Mouse (Mus musculus) forebrain, embryonic 14.5 days (tissue): Measurements from ENCODE around the gene Bag6. TPM values are rescaled to one million over a fixed set of nuclear protein-coding genes. Genes with fewer than 3 reads are reported as not detected.

Experiments
- ATAC-seq: fragments of 200-750 bp; cut with Nextera tagmentation; 2 replicates; pipeline ENCODE4 v1.8.0; 2017; ENCODE audit warnings: mild to moderate bottlenecking, moderate library complexity
- DNase-seq: peaks from one replicate; pipeline ENCODE4 v3.0.0-alpha.2; 2015; ENCODE audit warnings: low spot score
- H3K27ac ChIP-seq: fragments of 300-500 bp; sonication (generic); 2 replicates; pipeline ENCODE4 v1.5.1; 2014; ENCODE audit warnings: low read depth, mild to moderate bottlenecking, control low read depth, low read length, moderate library complexity
- H3K27me3 ChIP-seq: fragments of 300-500 bp; sonication (generic); replicated peaks from 2 replicates; pipeline ENCODE4 v1.6.1; 2014; ENCODE audit warnings: low read length, control low read depth, mixed read lengths; ENCODE audit not compliant: control insufficient read depth, insufficient read depth
- H3K36me3 ChIP-seq: fragments of 300-500 bp; sonication (generic); 2 replicates; pipeline ENCODE4 v1.6.1; 2014; ENCODE audit warnings: low read length, control low read depth; ENCODE audit not compliant: control insufficient read depth, insufficient read depth
- H3K4me1 ChIP-seq: fragments of 300-500 bp; sonication (generic); 2 replicates; pipeline ENCODE4 v1.6.1; 2014; ENCODE audit warnings: antibody characterized with exemption, low read length, control low read depth; ENCODE audit not compliant: control insufficient read depth, insufficient read depth
- H3K4me2 ChIP-seq: fragments of 300-500 bp; sonication (generic); 2 replicates; pipeline ENCODE4 v1.6.1; 2014; ENCODE audit warnings: mild to moderate bottlenecking, control low read depth, low read length
- H3K4me3 ChIP-seq: fragments of 300-500 bp; sonication (generic); 2 replicates; pipeline ENCODE4 v1.5.1; 2014; ENCODE audit warnings: low read depth, low read length, control low read depth
- H3K9ac ChIP-seq: fragments of 300-500 bp; sonication (generic); 2 replicates; pipeline ENCODE4 v1.6.1; 2014; ENCODE audit warnings: mild to moderate bottlenecking, low read length, control low read depth, moderate library complexity
- H3K9me3 ChIP-seq: fragments of 300-500 bp; sonication (generic); replicated peaks from 2 replicates; pipeline ENCODE4 v1.6.1; 2016; ENCODE audit warnings: low read length, control low read depth, mixed read lengths; ENCODE audit not compliant: control insufficient read depth
- WGBS: fragments of 180-500 bp; shearing (Covaris S2); extraction: QIAGEN DNeasy Blood & Tissue Kit; methylation state at CpG from one replicate; pipeline ENCODE4 v1.1.7; 2014; 5-methylcytosine and 5-hydroxymethylcytosine counted together
- polyA plus RNA-seq: library from polyadenylated mRNA; unstranded; fragments of >200 nt; fragmentation: Nextera tagmentation; extraction: Ambion mirVana; gene quantifications from 2 replicates; pipeline ENCODE4 v1.2.1, GENCODE M21; 2014

Gene Bag6
- polyA plus RNA-seq, 1 experiment from 2014 or later: 144 TPM

DNA sequence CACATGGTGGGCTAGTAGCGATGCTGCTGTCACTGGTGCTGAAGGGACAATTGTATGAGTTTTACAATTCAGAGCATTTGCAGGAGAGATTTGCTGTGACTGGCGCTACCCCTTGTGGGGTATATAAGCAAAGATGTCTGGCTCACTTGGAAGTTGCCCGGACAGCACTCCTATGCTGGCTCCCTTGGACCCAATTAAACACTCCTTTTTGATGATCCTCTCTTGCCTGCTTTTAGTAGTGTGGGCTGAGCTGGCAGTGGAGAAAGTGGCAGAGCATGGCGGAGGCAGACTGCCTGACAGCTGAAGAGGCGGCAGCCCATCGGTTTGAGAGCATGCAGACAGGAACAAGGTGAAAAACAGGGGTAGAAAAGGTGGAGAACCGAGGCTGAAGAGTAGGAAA, 32.8 kb downstream of the Bag6 start:
- H3K9me3 ChIP-seq: no peaks in the 10 kb centered on the region
- WGBS: 87% methylated on average over 7 of the region's 7 CpGs
- no peak overlapping the region for H3K4me2 ChIP-seq
- peaks cover 9% of the 10 kb centered on the region for H3K4me1 ChIP-seq
- H3K27me3 ChIP-seq: no peaks in the 10 kb centered on the region
- no peak overlapping the region for H3K27ac ChIP-seq
- no peak for DNase-seq
- no peak for ATAC-seq
- H3K36me3 ChIP-seq: no peaks in the 10 kb centered on the region
- no peak overlapping the region for H3K9ac ChIP-seq
- no peak overlapping the region for H3K4me3 ChIP-seq

DNA sequence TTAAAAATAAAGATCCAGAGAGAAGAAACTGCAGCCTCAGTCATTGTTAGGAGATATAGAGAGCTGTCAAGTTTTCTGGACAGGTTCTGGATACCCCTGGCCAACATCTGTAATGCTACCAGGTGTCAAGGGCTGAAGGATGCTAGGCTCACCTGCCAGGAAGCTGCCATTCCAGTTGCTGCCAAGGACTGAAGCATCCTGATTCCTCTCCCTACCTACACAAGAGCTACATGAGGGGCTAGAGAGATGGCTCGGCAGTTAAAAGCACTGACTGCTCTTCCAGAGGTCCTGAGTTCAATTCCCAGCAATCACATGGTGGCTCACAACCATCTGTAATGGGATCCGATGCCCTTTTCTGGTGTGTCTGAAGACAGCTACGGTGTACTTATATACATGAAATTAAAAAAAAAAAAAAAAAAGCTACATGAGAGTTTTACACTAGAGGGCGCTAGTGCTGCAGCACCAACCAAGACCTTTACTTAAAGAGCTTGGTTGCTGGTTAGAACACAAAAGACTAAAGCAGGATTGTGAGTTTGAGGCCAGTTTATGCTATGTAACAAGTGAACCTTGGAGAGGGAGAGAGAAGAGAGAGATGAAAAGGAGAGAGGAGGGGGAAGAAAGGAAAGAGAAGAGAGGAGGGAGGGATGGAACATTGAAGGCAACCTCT, 33.7 kb downstream of the Bag6 start:
- WGBS: 18% methylated on average over 4 of the region's 4 CpGs
- no peaks in the 10 kb centered on the region for H3K27me3 ChIP-seq
- no peak for ATAC-seq
- H3K4me3 ChIP-seq: no peak overlapping the region
- H3K9ac ChIP-seq: no peak overlapping the region
- H3K9me3 ChIP-seq: no peaks in the 10 kb centered on the region
- peak; percentile 87 for DNase-seq
- no peaks in the 10 kb centered on the region for H3K36me3 ChIP-seq
- H3K27ac ChIP-seq: peak overlapping the region; percentile 50; the same call in 1 of the 2 replicates
- peaks cover 6% of the 10 kb centered on the region; the same call in 1 of the 2 replicates for H3K4me1 ChIP-seq
- no peak overlapping the region for H3K4me2 ChIP-seq

DNA sequence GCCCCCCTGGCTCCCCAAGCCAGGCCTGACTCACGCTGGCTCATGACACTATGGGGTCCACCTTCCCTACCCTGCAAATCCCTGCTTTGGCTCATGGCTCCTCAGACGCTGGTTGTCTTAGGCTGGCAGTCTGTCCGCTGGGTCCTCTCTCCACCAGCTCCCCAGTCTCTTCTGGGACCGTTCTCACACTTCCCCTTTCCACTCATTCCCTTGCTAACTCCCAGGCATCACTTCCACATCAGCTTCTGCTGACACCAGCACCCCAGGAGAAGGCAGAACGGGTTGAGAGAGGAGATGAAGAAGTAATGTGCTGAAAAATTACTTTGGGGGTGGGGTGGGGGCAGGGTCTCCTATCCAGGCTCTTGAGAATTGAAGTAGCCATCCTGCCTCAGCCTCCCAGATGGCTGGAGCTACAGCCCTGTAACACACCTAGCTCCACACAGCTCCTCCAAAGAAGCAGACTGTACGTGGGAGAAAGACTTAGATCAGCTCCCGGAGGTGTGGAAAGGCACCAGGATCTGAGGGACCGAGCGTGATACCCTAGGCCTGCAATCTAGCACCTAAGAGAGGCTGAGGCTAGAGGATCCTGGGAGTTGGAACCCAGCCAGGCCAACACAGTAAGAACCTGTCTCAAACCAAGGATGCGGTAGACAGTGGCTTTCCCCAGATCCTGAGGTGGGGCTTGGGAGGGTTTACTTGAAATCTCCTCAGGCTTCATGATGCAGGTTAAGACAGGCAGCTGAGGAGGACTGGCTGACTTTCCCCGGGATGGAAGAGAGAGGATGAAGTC, 37.7 kb downstream of the Bag6 start:
- ATAC-seq: no peak
- H3K4me3 ChIP-seq: no peak overlapping the region
- H3K27me3 ChIP-seq: no peaks in the 10 kb centered on the region
- no peak overlapping the region for H3K9ac ChIP-seq
- H3K4me2 ChIP-seq: no peak overlapping the region
- no peak overlapping the region for H3K27ac ChIP-seq
- no peaks in the 10 kb centered on the region for H3K4me1 ChIP-seq
- WGBS: 65% methylated on average over 11 of the region's 11 CpGs
- no peak for DNase-seq
- no peaks in the 10 kb centered on the region for H3K9me3 ChIP-seq
- no peaks in the 10 kb centered on the region for H3K36me3 ChIP-seq

DNA sequence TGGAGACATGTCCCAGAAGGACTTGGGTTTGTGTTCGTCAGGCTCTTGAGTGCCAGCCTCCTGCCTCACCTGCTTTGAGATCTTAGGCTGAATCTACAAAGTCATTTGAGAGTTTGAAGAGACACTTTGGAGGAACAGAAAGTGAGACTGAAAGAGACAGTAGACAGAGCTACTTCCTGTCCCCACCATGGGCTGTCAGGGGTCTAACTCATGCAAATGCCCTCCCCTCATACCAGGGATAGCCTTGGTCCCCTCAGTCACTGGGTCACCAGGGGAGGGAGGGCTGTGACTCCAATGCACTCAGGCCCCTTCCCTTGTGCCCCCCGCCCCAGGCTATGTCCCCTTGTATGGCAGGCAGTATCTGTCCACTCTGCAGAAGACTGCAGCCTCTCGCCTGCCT, 38.4 kb downstream of the Bag6 start:
- no peaks in the 10 kb centered on the region for H3K4me1 ChIP-seq
- H3K4me2 ChIP-seq: no peak overlapping the region
- no peak overlapping the region for H3K4me3 ChIP-seq
- no peaks in the 10 kb centered on the region for H3K27me3 ChIP-seq
- DNase-seq (no peak), ATAC-seq (no peak)
- no peak overlapping the region for H3K27ac ChIP-seq
- H3K9ac ChIP-seq: no peak overlapping the region
- no peaks in the 10 kb centered on the region for H3K36me3 ChIP-seq
- 72% methylated on average over 3 of the region's 3 CpGs for WGBS
- no peaks in the 10 kb centered on the region for H3K9me3 ChIP-seq

DNA sequence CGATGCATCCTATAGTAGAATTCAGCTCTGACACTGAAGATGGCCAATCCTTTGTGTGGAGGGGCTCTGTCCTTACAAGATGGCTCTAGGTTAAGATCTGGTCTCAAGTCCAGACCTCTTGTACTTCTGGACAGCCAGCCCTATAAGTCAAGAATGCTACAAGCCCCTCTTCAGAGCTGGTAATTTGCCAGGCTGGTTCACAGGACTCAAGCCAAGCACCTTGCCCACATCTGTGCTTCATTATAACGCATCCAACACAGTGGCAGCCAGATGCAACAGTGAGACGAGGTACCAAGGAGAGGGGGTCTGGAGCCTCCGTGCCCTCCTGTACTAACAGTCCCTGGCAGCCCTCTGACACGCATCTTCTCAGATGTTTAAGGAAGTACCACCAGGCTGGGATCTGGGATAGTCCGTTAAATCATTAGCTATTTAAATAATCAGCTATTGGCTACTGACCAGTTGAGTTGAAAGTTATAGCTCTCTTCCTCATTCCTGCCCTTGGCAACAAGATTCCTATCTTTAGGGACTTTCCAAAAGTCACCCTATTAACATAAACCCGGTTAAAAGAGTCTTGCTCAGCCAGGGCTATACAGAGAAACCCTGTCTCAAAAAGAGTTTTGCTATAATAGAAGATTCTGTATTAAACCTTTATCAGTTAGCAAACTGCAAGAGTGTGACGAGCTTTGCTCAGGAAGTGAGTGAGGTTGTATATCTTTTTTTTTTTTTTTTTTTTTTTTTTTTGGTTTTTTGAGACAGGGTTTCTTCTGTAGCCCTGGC, 39.4 kb downstream of the Bag6 start:
- ATAC-seq (no peak), DNase-seq (no peak)
- no peaks in the 10 kb centered on the region for H3K9me3 ChIP-seq
- H3K27ac ChIP-seq: no peak overlapping the region
- no peaks in the 10 kb centered on the region for H3K4me1 ChIP-seq
- H3K4me3 ChIP-seq: no peak overlapping the region
- no peak overlapping the region for H3K4me2 ChIP-seq
- WGBS: 78% methylated on average over 8 of the region's 8 CpGs
- no peaks in the 10 kb centered on the region for H3K36me3 ChIP-seq
- H3K27me3 ChIP-seq: no peaks in the 10 kb centered on the region
- no peak overlapping the region for H3K9ac ChIP-seq

DNA sequence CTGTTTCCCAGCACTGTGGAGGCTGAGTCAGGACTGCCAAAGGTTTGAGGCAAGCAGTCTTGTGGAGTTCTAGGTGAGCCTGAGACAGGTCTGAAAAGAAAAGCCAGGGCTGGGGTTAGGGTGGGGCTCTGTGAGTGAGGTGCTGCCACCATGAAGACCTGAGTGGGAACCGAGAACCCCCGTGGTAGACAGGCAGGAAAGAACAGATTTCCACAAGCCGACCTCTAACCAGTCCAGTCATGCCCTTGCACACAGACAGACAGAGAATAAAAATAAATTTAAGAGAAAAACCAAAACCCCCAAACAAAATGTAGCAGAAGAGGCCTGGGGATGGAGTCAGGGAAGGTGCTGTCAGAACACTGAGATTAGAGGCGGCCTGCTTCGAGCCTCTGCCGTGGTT, 40.4 kb downstream of the Bag6 start:
- WGBS: 71% methylated on average over 6 of the region's 6 CpGs
- Histone ChIP-seq H3K4me3 (no peak overlapping the region), H3K36me3 (no peaks in the 10 kb centered on the region), H3K9ac (no peak overlapping the region), H3K27me3 (no peaks in the 10 kb centered on the region), H3K27ac (no peak overlapping the region), H3K9me3 (no peaks in the 10 kb centered on the region), H3K4me1 (no peaks in the 10 kb centered on the region), H3K4me2 (no peak overlapping the region)
- ATAC-seq: no peak
- DNase-seq: no peak

DNA sequence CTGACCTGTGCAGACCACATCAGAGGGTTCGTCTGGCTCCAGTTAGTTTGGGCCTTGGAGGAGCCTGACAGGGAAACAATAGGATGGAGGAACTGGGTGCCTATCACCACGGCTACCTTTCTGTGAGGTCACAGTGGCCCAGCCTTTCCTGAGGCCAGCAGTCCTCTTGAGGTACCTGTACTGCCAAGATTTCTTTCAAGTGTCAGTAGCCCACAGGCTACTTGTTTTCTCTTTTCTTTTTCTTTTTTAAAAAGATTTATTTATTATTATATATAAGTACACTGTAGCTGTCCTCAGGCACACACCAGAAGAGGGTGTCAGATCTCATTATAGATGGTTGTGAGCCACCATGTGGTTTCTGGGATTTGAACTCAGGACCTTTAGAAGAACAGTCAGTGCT, 41.0 kb downstream of the Bag6 start, which contains the start of gene Aif1:
Gene Aif1 (minus strand): TSS at position 101 of the 400 bp plus-strand sequence.
- Histone ChIP-seq H3K9me3 (no peaks in the 10 kb centered on the region), H3K27me3 (no peaks in the 10 kb centered on the region), H3K9ac (no peak within 1 kb of the TSS), H3K4me1 (no peaks in the 10 kb centered on the region), H3K36me3 (no peaks in the 10 kb centered on the region), H3K4me2 (no peak within 1 kb of the TSS), H3K4me3 (no peak within 1 kb of the TSS), H3K27ac (no peak within 1 kb of the TSS)
- ATAC-seq (no peak), DNase-seq (no peak)
- WGBS: 47% methylated on average over 2 of the region's 2 CpGs

DNA sequence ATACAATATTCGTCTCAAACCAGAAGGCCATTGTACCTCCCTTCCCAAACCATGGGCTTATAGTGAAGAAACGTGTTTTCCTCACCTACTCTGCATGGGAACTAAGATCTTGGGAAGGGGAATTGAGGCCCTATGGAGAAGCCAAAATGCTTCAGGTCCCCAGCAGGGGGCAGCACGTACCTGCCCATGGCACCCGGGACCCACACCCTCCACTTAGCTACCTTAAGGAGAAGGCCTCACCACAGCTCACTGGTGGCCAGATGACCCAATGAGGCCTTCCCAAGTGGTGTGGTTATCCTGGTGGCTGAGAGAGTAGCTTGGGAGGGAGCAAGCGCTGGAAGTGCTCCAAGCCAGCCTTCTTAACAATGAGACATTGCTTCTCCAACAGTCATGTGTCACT, 43.5 kb downstream of the Bag6 start:
- 0 out of 2 replicates have a peak, but pooled peaks have one; percentile 32 for ATAC-seq
- 9% methylated on average over 5 of the region's 5 CpGs for WGBS
- no peaks in the 10 kb centered on the region for H3K27me3 ChIP-seq
- H3K4me1 ChIP-seq: no peaks in the 10 kb centered on the region
- peak; percentile 59 for DNase-seq
- no peak overlapping the region for H3K4me2 ChIP-seq
- no peak overlapping the region for H3K27ac ChIP-seq
- H3K36me3 ChIP-seq: no peaks in the 10 kb centered on the region
- no peak overlapping the region for H3K4me3 ChIP-seq
- H3K9ac ChIP-seq: no peak overlapping the region
- no peaks in the 10 kb centered on the region for H3K9me3 ChIP-seq
